Mouse (Mus musculus) ES-E14 (cell line): Measurements from ENCODE around the gene Oxct2b.

ENCODE experiments used
- CHD2 ChIP-seq: IDR thresholded peaks from 2 replicates; pipeline ENCODE4 v1.6.1; 2014; ENCODE audit warnings: mild to moderate bottlenecking, low read depth, low read length, inconsistent platforms
- MAFK ChIP-seq: IDR thresholded peaks from 2 replicates; pipeline ENCODE4 v1.6.1; 2014; ENCODE audit warnings: mild to moderate bottlenecking, low read depth, low read length, inconsistent platforms; ENCODE audit not compliant: insufficient read depth
- ZC3H11A ChIP-seq: IDR thresholded peaks from 2 replicates; pipeline ENCODE4 v1.6.1; 2012; ENCODE audit warnings: low read depth, mild to moderate bottlenecking, inconsistent platforms, low read length, borderline replicate concordance
- ZNF384 ChIP-seq: IDR thresholded peaks from 2 replicates; pipeline ENCODE4 v1.6.1; 2012; ENCODE audit warnings: low read depth, low read length, inconsistent platforms

GRCm38 (mm10) chr4:123085290-123085689 is 30.8 kb upstream of the Oxct2b start:
- TF ChIP-seq ZC3H11A (no peak), CHD2 (no peak), MAFK (no peak), ZNF384 (no peak)
